Comparison of ENCODE assay signal across 8 mouse cellular contexts in genomic region chr2:105428029-105428428, GRCm38 (mm10). TPM values are rescaled to one million over a fixed set of nuclear protein-coding genes. Genes with fewer than 3 reads are reported as not detected.
A peak's percentile ranks its signal among the peaks of the same experiment; 100 is the strongest.
DNase-seq lines count a peak whose midpoint lies in the region; ATAC-seq and TF ChIP-seq lines count a peak whose summit lies in the region.

No protein-coding gene starts in this region.

- peak; percentile 91 for TF ChIP-seq CTCF in forebrain, postnatal 0 days (IDR thresholded peaks at IDR 0.05; ENCODE audit: low read depth)
- TF ChIP-seq CTCF in lung, adult 2 months (IDR thresholded peaks at IDR 0.05; ENCODE audit: insufficient read depth, low read length) = peak; percentile 92

- H3K9me3 ChIP-seq in forebrain, postnatal 0 days (ENCODE audit: low read length) = no peaks in the 10 kb centered on the region

- no peak for TF ChIP-seq POLR2A in lung, adult 2 months (IDR thresholded peaks at IDR 0.05; ENCODE audit: borderline replicate concordance, extremely low read depth, low read depth, low read length)

- 3% methylated on average over 12 of the region's 12 CpGs for WGBS in forebrain, postnatal 0 days
- WGBS in lung, adult 2 months = 2% methylated on average over 12 of the region's 12 CpGs

- H3K27me3 ChIP-seq in forebrain, postnatal 0 days (ENCODE audit: insufficient read depth, low read length) = peaks cover 10% of the 10 kb centered on the region

- no peak overlapping the region for H3K9ac ChIP-seq in forebrain, postnatal 0 days

- DNase-seq in MEL-GATA-1-ER (ENCODE audit: extremely low read depth, low read depth) = peak; percentile 53
- peak; percentile 23 for DNase-seq in cerebellum, adult 11-12 months
- peak; percentile 80 for DNase-seq in forebrain, postnatal 0 days
- peak; percentile 34 for DNase-seq in layer of hippocampus, adult 11-12 months (ENCODE audit: low spot score)
- peak; percentile 47 for DNase-seq in lung, adult 2 months
- DNase-seq in retina, adult 2 months (ENCODE audit: low read depth, low spot score) = peak; percentile 45
- peak; percentile 50 to 53 for DNase-seq in urinary bladder, adult 18-20 months (ENCODE audit: low spot score in 2 of 2)

- H3K4me2 ChIP-seq in forebrain, postnatal 0 days (ENCODE audit: low read depth) = no peak overlapping the region

- no peaks in the 10 kb centered on the region for H3K36me3 ChIP-seq in forebrain, postnatal 0 days (ENCODE audit: insufficient read depth)

- H3K27ac ChIP-seq in forebrain, postnatal 0 days (ENCODE audit: low read depth, low read length) = no peak overlapping the region

- no peaks in the 10 kb centered on the region for H3K4me1 ChIP-seq in forebrain, postnatal 0 days (ENCODE audit: insufficient read depth)
- H3K4me1 ChIP-seq in lung, adult 2 months (ENCODE audit: control insufficient read depth, insufficient read depth, low read length) = no peaks in the 10 kb centered on the region

- peak; percentile 58; the same call in 1 of the 2 replicates for ATAC-seq in forebrain, postnatal 0 days
- peak; percentile 39 to 68; a peak in 3 of 4 replicates for ATAC-seq in hematopoietic stem cell, adult 5-6 weeks (replicated peaks in 1 of 2; ENCODE audit: insufficient read depth in 1 of 2, low FRiP score in 2 of 2, low TSS enrichment in 1 of 2, low read depth in 1 of 2, poor library complexity in 2 of 2, severe bottlenecking in 2 of 2)

- no peak overlapping the region for H3K4me3 ChIP-seq in forebrain, postnatal 0 days (ENCODE audit: low read depth, low read length)
- H3K4me3 ChIP-seq in lung, adult 2 months (replicated peaks; ENCODE audit: extremely low read depth, low read depth, low read length) = no peak overlapping the region

RNA-seq across cellular contexts. Expression of gene Rcn1, which starts 28.9 kb away (rescaled TPM):
- 37.7 and 41.4 TPM in 2 replicates for total RNA-seq in forebrain, postnatal 0 days (2014; rRNA removed)
- polyA plus RNA-seq in forebrain, postnatal 0 days (2015; fragmentation: Nextera tagmentation; extraction: Ambion mirVana) = 42.5 and 55.1 TPM in 2 replicates
- total RNA-seq in hematopoietic stem cell, adult 5-6 weeks (2017) = 71.8 and 94.0 TPM in 2 replicates
- polyA plus RNA-seq in lung, adult 2 months (2012; rRNA removed) = 20.6 and 23.8 TPM in 2 replicates

Comparison
In these comparisons a context has a peak if more than half of its experiments do, and no peak if none do; other contexts are left out.
1. DNase-seq: peak in every context shown above with its lines; median percentile 80 in forebrain, postnatal 0 days; 53 in MEL-GATA-1-ER; 52 in urinary bladder, adult 18-20 months; 47 in lung, adult 2 months; 45 in retina, adult 2 months; 34 in layer of hippocampus, adult 11-12 months; 23 in cerebellum, adult 11-12 months.